Mouse (Mus musculus): ENCODE results near the gene 4930518I15Rik.
"Not testable (repeated sequence)": the region's sequence is repeated elsewhere in the genome, so short reads cannot be mapped to it uniquely, and the experiment has no call there.

The 4930518I15Rik gene

GRCm38 (mm10) chr2:156857835-156858234 is at the start of gene 4930518I15Rik:
4930518I15Rik (minus strand) TSS chr2:156857946.
- no peak for DNase-seq (ENCODE audit: low read depth, low spot score)

DNA sequence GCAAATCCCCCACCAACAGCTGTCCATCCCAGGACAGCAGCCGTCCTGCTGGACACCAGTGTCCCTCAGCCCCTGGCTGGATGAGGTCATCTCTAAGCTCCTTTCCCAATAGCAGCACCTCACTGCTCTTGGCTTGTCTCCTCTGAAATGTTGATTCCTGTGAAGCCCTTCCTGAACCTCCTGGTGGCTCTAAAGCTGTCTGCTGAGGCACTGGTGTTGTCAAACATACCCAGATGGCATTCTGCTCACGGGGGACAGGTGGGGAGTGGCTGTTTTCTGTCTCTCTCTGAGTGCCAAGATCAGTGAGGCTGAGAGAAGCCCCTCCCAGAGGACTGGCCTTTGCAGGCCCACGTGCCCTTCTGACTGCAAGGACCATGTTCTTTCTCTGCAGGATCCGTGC is 48.2 kb upstream of the 4930518I15Rik start:
- DNase-seq (ENCODE audit: low read depth, low spot score): not testable (repeated sequence)

- DNase-seq (ENCODE audit: low read depth, low spot score): peak; percentile 49
Observed at GRCm38 (mm10) chr2:156904976-156905717, 47.4 kb upstream of the 4930518I15Rik start.

GRCm38 (mm10) chr2:156903367-156903766 is 45.6 kb upstream of the 4930518I15Rik start:
- peak; percentile 59 for DNase-seq (ENCODE audit: low read depth, low spot score)

DNA sequence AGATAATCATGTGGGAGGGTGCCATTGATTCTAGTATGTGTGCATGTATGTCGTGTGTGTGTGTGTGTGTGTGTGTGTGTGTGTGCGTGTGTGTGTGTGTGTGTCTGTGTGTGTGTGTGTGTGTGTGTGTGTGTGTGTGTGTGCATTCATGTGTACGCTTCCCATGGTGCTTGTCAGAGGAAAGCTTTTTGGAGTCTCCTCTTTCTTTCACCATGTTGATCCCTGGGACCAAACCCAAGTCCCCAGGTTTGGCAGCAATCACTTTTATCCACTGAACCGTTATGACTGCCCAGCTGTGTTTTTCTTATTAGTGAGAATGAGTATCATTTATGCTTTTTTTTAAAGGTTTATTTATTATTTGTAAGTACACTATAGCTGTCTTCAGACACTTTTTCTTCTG is 44.7 kb upstream of the 4930518I15Rik start:
- DNase-seq (ENCODE audit: low read depth, low spot score): not testable (repeated sequence)

- DNase-seq (ENCODE audit: low read depth, low spot score): no peak
Observed at GRCm38 (mm10) chr2:156901883-156902282, 44.1 kb upstream of the 4930518I15Rik start.

DNA sequence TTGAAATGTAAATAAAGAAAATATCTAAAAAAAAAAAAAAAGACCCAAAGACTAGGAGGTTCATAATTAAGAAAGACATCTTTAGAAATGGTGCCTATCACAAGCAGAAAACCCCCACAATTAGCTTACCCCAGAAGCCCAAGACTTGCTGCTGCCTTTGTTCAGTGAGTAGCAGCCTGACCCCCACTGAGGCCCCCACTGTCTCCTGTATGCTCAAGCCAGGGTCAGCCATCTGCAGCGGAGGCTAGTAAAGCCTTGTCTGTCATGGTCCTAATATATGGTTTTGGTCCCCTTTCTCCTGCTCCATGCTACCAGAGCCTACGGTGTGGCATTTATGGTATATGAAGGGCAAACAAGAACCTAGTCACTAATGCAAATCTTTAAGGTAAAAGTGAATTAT is 43.6 kb upstream of the 4930518I15Rik start:
- DNase-seq (ENCODE audit: low read depth, low spot score): no peak

GRCm38 (mm10) chr2:156899184-156899583 is 41.4 kb upstream of the 4930518I15Rik start:
- no peak for DNase-seq (ENCODE audit: low read depth, low spot score)

DNA sequence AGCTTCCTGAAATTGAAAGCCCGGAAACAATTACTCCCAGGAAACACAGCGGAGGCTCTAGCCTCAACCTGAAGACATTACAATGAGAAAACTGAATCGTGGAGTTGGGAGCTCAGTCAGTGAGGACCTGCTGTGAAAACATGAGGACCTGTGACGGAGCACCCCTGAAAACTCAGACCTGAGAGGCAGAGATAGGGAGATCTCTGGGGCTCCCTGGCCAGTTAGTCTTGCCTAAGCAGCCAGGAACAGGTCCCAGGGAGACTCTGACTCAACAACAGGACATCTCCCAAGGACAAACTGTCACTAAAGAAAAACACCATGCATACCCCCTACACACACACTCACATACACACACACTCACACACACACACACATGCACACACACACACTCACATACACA is 40.6 kb upstream of the 4930518I15Rik start:
- no peak for DNase-seq (ENCODE audit: low read depth, low spot score)

DNA sequence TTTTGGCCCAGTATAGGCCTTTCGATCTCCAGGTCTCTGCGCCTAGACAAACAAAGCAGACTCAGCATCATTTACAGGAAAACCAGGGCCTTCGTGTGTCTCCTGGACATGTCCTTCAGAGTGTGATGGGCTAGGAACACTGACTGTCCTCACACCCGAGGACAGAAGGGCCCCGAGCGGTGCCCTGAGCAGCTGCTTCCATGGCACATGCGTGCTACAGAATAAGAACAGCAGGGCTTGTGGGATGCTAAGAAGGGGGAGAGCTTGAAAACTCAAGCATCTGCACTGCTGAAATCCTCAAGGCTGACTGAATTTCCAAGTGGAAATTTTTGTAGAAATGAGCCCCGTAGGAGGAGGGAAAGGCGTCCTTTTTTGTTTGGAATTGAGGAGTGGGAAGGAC is 39.3 kb upstream of the 4930518I15Rik start:
- no peak for DNase-seq (ENCODE audit: low read depth, low spot score)

GRCm38 (mm10) chr2:156896384-156896914 is 38.7 kb upstream of the 4930518I15Rik start:
- DNase-seq (ENCODE audit: low read depth, low spot score): no peak

- no peak for DNase-seq (ENCODE audit: low read depth, low spot score)
Observed at GRCm38 (mm10) chr2:156894496-156895265, 36.9 kb upstream of the 4930518I15Rik start.

DNA sequence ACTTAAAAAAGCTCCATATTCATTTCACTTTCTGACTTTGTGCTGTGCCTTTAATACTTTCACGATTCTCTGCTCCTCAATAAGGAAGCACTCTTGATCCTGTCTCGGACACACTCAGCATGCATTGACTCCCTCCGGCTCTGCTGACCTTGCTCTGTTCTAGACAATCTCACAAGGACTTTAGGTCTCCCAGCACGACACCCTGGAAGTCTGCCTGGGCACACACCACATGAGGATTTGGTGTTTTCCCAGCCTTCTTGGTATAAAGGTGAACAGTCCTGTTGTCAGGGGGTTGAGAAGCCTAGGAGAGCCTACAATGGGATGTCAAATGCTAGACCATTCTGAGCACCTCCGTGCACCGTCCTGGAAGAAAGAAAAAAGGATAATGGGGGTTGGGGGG is 35.1 kb upstream of the 4930518I15Rik start:
- DNase-seq (ENCODE audit: low read depth, low spot score): no peak

DNA sequence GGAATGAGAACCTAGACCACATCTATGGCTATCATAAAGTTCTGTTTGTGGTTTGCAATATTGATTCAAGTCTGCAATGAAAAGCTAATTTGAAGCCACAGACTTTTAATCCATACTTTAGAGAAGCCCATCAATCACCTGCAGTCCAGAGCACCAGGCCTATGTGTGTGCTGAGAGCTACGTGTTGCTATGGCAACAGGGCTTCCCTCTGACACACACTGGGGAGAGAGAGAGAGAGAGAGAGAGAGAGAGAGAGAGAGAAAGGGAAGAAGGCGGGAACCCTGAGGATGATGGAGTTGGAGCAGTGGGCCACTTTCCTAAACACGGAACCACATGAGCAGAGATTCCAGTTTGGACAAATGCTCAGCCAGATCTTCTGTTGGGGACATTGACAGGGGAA is 34.5 kb upstream of the 4930518I15Rik start:
- DNase-seq (ENCODE audit: low read depth, low spot score): peak; percentile 30

GRCm38 (mm10) chr2:156888490-156888889 is 30.7 kb upstream of the 4930518I15Rik start:
- no peak for DNase-seq (ENCODE audit: low read depth, low spot score)

DNA sequence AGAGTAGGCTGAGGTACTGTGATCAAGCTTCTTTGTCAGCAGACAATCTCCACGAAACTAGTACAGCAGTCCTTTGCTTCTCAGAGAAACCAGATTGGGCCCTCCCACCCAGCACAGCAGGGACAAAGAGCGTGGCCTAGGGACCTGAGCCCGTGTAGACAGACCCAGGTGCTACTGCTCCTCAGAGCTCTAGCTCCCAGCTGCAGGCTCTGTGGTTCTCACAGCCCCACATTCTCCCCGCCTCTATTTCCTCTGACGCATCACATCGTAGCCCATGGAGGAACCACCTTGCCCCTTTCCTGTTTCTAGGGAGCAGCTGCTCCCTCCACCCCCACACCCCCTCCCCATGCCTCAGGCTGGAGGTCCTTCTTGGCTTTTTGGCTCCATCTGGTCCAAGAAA is 29.3 kb upstream of the 4930518I15Rik start, which contains the start of gene Sla2:
TSS of gene Sla2 (minus strand) at position 176 of the 400 bp plus-strand sequence.
- no peak for DNase-seq (ENCODE audit: low read depth, low spot score)

GRCm38 (mm10) chr2:156886084-156886631 is 28.4 kb upstream of the 4930518I15Rik start:
- DNase-seq (ENCODE audit: low read depth, low spot score): no peak

- DNase-seq (ENCODE audit: low read depth, low spot score): not testable (repeated sequence)
Observed at GRCm38 (mm10) chr2:156885666-156886065, 27.9 kb upstream of the 4930518I15Rik start.

- no peak for DNase-seq (ENCODE audit: low read depth, low spot score)
Observed at GRCm38 (mm10) chr2:156884396-156885211, 26.9 kb upstream of the 4930518I15Rik start.

DNA sequence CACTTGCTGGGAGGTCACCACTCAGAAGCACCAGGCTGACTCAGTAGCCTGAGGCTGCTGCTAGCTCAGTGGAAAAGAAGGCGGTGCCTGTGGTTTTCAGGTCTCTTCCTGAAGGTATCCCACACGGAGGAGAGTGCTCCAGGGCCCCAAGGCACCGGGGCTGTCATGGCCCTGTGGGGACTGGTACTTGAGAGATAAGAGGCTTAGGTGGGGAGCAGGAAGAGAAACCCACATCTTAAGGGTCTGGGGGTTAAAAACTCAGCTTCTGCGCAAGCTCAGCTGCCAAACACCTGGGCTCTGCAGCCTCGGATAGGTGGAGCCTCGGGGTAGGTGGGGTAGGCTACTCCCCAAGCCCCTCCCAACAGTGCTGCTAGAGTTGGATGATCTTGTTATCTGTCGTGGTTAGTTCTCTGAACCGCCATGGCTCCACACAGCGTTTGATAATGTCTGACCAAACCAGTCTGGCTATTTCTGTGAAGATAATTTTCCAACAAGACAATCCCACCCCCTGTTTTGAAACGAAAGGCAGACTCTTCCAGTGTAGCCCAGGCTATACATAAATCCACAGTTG is 24.8 kb upstream of the 4930518I15Rik start:
- DNase-seq (ENCODE audit: low read depth, low spot score): peak; percentile 48

DNA sequence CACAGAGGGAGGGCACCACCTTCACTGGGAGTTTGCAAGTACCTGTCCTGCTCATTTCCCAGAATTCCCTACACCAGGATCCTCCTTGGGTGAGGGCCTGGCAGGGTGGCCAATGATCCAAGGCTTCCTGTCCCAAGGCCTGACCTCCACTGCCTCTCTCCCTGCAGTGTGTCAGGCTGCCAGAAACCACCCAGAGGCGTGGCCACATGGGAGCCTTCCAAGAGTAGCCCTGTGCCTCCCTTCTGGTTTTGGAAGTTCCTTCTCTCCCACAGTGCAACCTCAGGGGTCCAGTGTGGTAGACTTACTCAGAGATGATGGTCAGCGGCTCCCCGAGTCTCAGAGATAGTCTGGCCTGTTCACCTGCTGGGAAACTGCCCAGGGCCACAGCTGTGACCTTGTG is 21.8 kb upstream of the 4930518I15Rik start:
- DNase-seq (ENCODE audit: low read depth, low spot score): no peak
